Mouse (Mus musculus) liver, adult 2 months (tissue): ENCODE results near the gene Ttc39b.

ENCODE experiments used
- CTCF ChIP-seq: fragments of 200-500 bp; IDR thresholded peaks from 2 replicates; pipeline ENCODE4 v1.5.1; 2011; ENCODE audit warnings: low read depth, low read length, control low read depth
- POLR2A ChIP-seq: fragments of 200-500 bp; IDR thresholded peaks from 2 replicates; pipeline ENCODE4 v1.6.1; 2011; ENCODE audit warnings: low read length, control low read depth; ENCODE audit not compliant: insufficient read depth; ENCODE audit errors: extremely low read depth

DNA sequence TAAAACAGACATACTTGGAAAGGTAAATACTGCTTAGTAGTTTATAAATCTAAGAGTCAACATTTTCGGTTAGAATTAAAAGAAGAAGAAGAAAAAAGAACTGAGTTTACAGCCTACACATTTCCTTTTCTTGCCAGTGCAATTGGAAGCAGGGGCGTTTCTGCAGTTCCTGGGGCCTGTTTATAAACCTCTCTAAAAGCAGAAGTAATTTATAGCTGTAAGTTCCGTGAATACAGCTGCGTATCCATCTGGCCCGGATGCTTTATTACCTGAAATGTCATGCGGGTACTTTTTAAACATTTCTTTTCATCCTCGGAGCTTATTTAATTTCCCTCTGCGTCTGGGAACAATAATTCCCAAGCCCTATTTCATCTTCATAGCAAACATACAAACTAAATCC, 124.7 kb downstream of the Ttc39b start:
- TF ChIP-seq CTCF (no peak), POLR2A (no peak)
